Mouse (Mus musculus): ENCODE results near the gene Vmn1r40. TPM values are rescaled to one million over a fixed set of nuclear protein-coding genes. Genes with fewer than 3 reads are reported as not detected.

Vmn1r40 gene
- polyA plus RNA-seq, 1 experiment from 2014 or later: not detected

GRCm38 (mm10) chr6:89669556-89669955 is 37.8 kb upstream of the Vmn1r40 start:
- Histone ChIP-seq H3K27me3 (replicated peaks; ENCODE audit: control insufficient read depth, insufficient read depth, low read length) (no peaks in the 10 kb centered on the region), H3K9ac (ENCODE audit: low read length) (no peak overlapping the region), H3K9me3 (ENCODE audit: control insufficient read depth, low read length) (no peaks in the 10 kb centered on the region), H3K4me1 (replicated peaks; ENCODE audit: control insufficient read depth, insufficient read depth, low read length) (no peaks in the 10 kb centered on the region), H3K4me2 (ENCODE audit: low read length) (no peak overlapping the region), H3K4me3 (ENCODE audit: low read depth, low read length) (no peak overlapping the region), H3K27ac (ENCODE audit: low read depth) (no peak overlapping the region), H3K36me3 (ENCODE audit: control insufficient read depth, insufficient read depth, low read length) (no peaks in the 10 kb centered on the region; the same call in 1 of the 2 replicates)
- DNase-seq (ENCODE audit: low spot score) (no peak), ATAC-seq (replicated peaks; ENCODE audit: low FRiP score, low TSS enrichment, low read depth) (no peak)
- WGBS: 78% methylated on average over 6 of the region's 6 CpGs

- ATAC-seq (replicated peaks; ENCODE audit: low FRiP score, low TSS enrichment, low read depth) (no peak), DNase-seq (ENCODE audit: low spot score) (no peak)
Measured at GRCm38 (mm10) chr6:89671431-89671830, 35.9 kb upstream of the Vmn1r40 start.

GRCm38 (mm10) chr6:89672641-89673040 is 34.7 kb upstream of the Vmn1r40 start:
- no peak overlapping the region for H3K4me3 ChIP-seq (ENCODE audit: low read depth, low read length)
- WGBS: 82% methylated on average over 7 of the region's 7 CpGs
- H3K4me2 ChIP-seq (ENCODE audit: low read length): no peak overlapping the region
- H3K9me3 ChIP-seq (ENCODE audit: control insufficient read depth, low read length): no peaks in the 10 kb centered on the region
- peak; percentile 41 for DNase-seq (ENCODE audit: low spot score)
- no peak for ATAC-seq (replicated peaks; ENCODE audit: low FRiP score, low TSS enrichment, low read depth)
- no peak overlapping the region for H3K9ac ChIP-seq (ENCODE audit: low read length)
- no peaks in the 10 kb centered on the region for H3K27me3 ChIP-seq (replicated peaks; ENCODE audit: control insufficient read depth, insufficient read depth, low read length)
- H3K36me3 ChIP-seq (ENCODE audit: control insufficient read depth, insufficient read depth, low read length): no peaks in the 10 kb centered on the region
- H3K27ac ChIP-seq (ENCODE audit: low read depth): no peak overlapping the region
- no peaks in the 10 kb centered on the region for H3K4me1 ChIP-seq (replicated peaks; ENCODE audit: control insufficient read depth, insufficient read depth, low read length)

More at GRCm38 (mm10) chr6:89671431-89671830, 35.9 kb upstream of the Vmn1r40 start:
- H3K27me3 ChIP-seq (replicated peaks; ENCODE audit: control insufficient read depth, insufficient read depth, low read length): no peaks in the 10 kb centered on the region
- H3K4me2 ChIP-seq (ENCODE audit: low read length): no peak overlapping the region
- WGBS: 78% methylated on average over 6 of the region's 6 CpGs
- no peaks in the 10 kb centered on the region for H3K4me1 ChIP-seq (replicated peaks; ENCODE audit: control insufficient read depth, insufficient read depth, low read length)
- no peak overlapping the region for H3K27ac ChIP-seq (ENCODE audit: low read depth)
- no peaks in the 10 kb centered on the region for H3K9me3 ChIP-seq (ENCODE audit: control insufficient read depth, low read length)
- H3K36me3 ChIP-seq (ENCODE audit: control insufficient read depth, insufficient read depth, low read length): no peaks in the 10 kb centered on the region
- H3K4me3 ChIP-seq (ENCODE audit: low read depth, low read length): no peak overlapping the region
- no peak overlapping the region for H3K9ac ChIP-seq (ENCODE audit: low read length)

- Histone ChIP-seq H3K9ac (ENCODE audit: low read length) (no peak overlapping the region), H3K27ac (ENCODE audit: low read depth) (no peak overlapping the region), H3K27me3 (replicated peaks; ENCODE audit: control insufficient read depth, insufficient read depth, low read length) (no peaks in the 10 kb centered on the region), H3K4me2 (ENCODE audit: low read length) (no peak overlapping the region), H3K9me3 (ENCODE audit: control insufficient read depth, low read length) (no peaks in the 10 kb centered on the region), H3K4me3 (ENCODE audit: low read depth, low read length) (no peak overlapping the region), H3K36me3 (ENCODE audit: control insufficient read depth, insufficient read depth, low read length) (no peaks in the 10 kb centered on the region), H3K4me1 (replicated peaks; ENCODE audit: control insufficient read depth, insufficient read depth, low read length) (no peaks in the 10 kb centered on the region)
- ATAC-seq (replicated peaks; ENCODE audit: low FRiP score, low TSS enrichment, low read depth) (no peak), DNase-seq (ENCODE audit: low spot score) (no peak)
- WGBS: 83% methylated on average over 11 of the region's 11 CpGs
Measured at GRCm38 (mm10) chr6:89673135-89673780, 34.1 kb upstream of the Vmn1r40 start.

GRCm38 (mm10) chr6:89678522-89678921 is 28.8 kb upstream of the Vmn1r40 start:
- no peaks in the 10 kb centered on the region for H3K9me3 ChIP-seq (ENCODE audit: control insufficient read depth, low read length)
- H3K36me3 ChIP-seq (ENCODE audit: control insufficient read depth, insufficient read depth, low read length): no peaks in the 10 kb centered on the region
- H3K27ac ChIP-seq (ENCODE audit: low read depth): no peak overlapping the region
- no peaks in the 10 kb centered on the region for H3K4me1 ChIP-seq (replicated peaks; ENCODE audit: control insufficient read depth, insufficient read depth, low read length)
- DNase-seq (ENCODE audit: low spot score) (no peak), ATAC-seq (replicated peaks; ENCODE audit: low FRiP score, low TSS enrichment, low read depth) (no peak)
- no peak overlapping the region for H3K4me2 ChIP-seq (ENCODE audit: low read length)
- WGBS: 81% methylated on average over 4 of the region's 4 CpGs
- no peaks in the 10 kb centered on the region for H3K27me3 ChIP-seq (replicated peaks; ENCODE audit: control insufficient read depth, insufficient read depth, low read length)
- H3K4me3 ChIP-seq (ENCODE audit: low read depth, low read length): no peak overlapping the region
- H3K9ac ChIP-seq (ENCODE audit: low read length): no peak overlapping the region

GRCm38 (mm10) chr6:89679291-89679835 is 28.0 kb upstream of the Vmn1r40 start:
- no peaks in the 10 kb centered on the region for H3K27me3 ChIP-seq (replicated peaks; ENCODE audit: control insufficient read depth, insufficient read depth, low read length)
- DNase-seq (ENCODE audit: low spot score) (peak; percentile 85), ATAC-seq (replicated peaks; ENCODE audit: low FRiP score, low TSS enrichment, low read depth) (peak; percentile 72)
- H3K27ac ChIP-seq (ENCODE audit: low read depth): no peak overlapping the region
- WGBS: 17% methylated on average over 10 of the region's 10 CpGs
- H3K9me3 ChIP-seq (ENCODE audit: control insufficient read depth, low read length): no peaks in the 10 kb centered on the region
- no peaks in the 10 kb centered on the region for H3K36me3 ChIP-seq (ENCODE audit: control insufficient read depth, insufficient read depth, low read length)
- no peak overlapping the region for H3K9ac ChIP-seq (ENCODE audit: low read length)
- no peak overlapping the region for H3K4me2 ChIP-seq (ENCODE audit: low read length)
- H3K4me3 ChIP-seq (ENCODE audit: low read depth, low read length): no peak overlapping the region
- H3K4me1 ChIP-seq (replicated peaks; ENCODE audit: control insufficient read depth, insufficient read depth, low read length): no peaks in the 10 kb centered on the region

GRCm38 (mm10) chr6:89680155-89680554 is 27.2 kb upstream of the Vmn1r40 start:
- peak; percentile 61; the same call in 1 of the 2 replicates for ATAC-seq (replicated peaks; ENCODE audit: low FRiP score, low TSS enrichment, low read depth)

GRCm38 (mm10) chr6:89684231-89684630 is 23.1 kb upstream of the Vmn1r40 start:
- no peaks in the 10 kb centered on the region for H3K36me3 ChIP-seq (ENCODE audit: control insufficient read depth, insufficient read depth, low read length)
- H3K9ac ChIP-seq (ENCODE audit: low read length): no peak overlapping the region
- no peak overlapping the region for H3K4me3 ChIP-seq (ENCODE audit: low read depth, low read length)
- H3K27me3 ChIP-seq (replicated peaks; ENCODE audit: control insufficient read depth, insufficient read depth, low read length): no peaks in the 10 kb centered on the region
- H3K27ac ChIP-seq (ENCODE audit: low read depth): no peak overlapping the region
- ATAC-seq (replicated peaks; ENCODE audit: low FRiP score, low TSS enrichment, low read depth): no peak
- H3K4me2 ChIP-seq (ENCODE audit: low read length): no peak overlapping the region
- H3K9me3 ChIP-seq (ENCODE audit: control insufficient read depth, low read length): no peaks in the 10 kb centered on the region
- DNase-seq (ENCODE audit: low spot score): no peak
- 59% methylated on average over 1 of the region's 1 CpGs for WGBS
- H3K4me1 ChIP-seq (replicated peaks; ENCODE audit: control insufficient read depth, insufficient read depth, low read length): no peaks in the 10 kb centered on the region

More at GRCm38 (mm10) chr6:89680155-89680554, 27.2 kb upstream of the Vmn1r40 start:
- Histone ChIP-seq H3K4me1 (replicated peaks; ENCODE audit: control insufficient read depth, insufficient read depth, low read length) (no peaks in the 10 kb centered on the region), H3K27me3 (replicated peaks; ENCODE audit: control insufficient read depth, insufficient read depth, low read length) (no peaks in the 10 kb centered on the region), H3K27ac (ENCODE audit: low read depth) (no peak overlapping the region), H3K9ac (ENCODE audit: low read length) (no peak overlapping the region), H3K4me3 (ENCODE audit: low read depth, low read length) (no peak overlapping the region), H3K9me3 (ENCODE audit: control insufficient read depth, low read length) (no peaks in the 10 kb centered on the region), H3K36me3 (ENCODE audit: control insufficient read depth, insufficient read depth, low read length) (no peaks in the 10 kb centered on the region), H3K4me2 (ENCODE audit: low read length) (no peak overlapping the region)
- peak; percentile 96 for DNase-seq (ENCODE audit: low spot score)
- WGBS: 13% methylated on average over 8 of the region's 8 CpGs

GRCm38 (mm10) chr6:89687100-89687499 is 20.2 kb upstream of the Vmn1r40 start:
- Histone ChIP-seq H3K27me3 (replicated peaks; ENCODE audit: control insufficient read depth, insufficient read depth, low read length) (no peaks in the 10 kb centered on the region), H3K9ac (ENCODE audit: low read length) (no peak overlapping the region), H3K9me3 (ENCODE audit: control insufficient read depth, low read length) (no peaks in the 10 kb centered on the region), H3K36me3 (ENCODE audit: control insufficient read depth, insufficient read depth, low read length) (no peaks in the 10 kb centered on the region), H3K4me2 (ENCODE audit: low read length) (no peak overlapping the region), H3K4me3 (ENCODE audit: low read depth, low read length) (no peak overlapping the region), H3K4me1 (replicated peaks; ENCODE audit: control insufficient read depth, insufficient read depth, low read length) (no peaks in the 10 kb centered on the region), H3K27ac (ENCODE audit: low read depth) (no peak overlapping the region)
- 83% methylated on average over 1 of the region's 1 CpGs for WGBS
- ATAC-seq (replicated peaks; ENCODE audit: low FRiP score, low TSS enrichment, low read depth) (no peak), DNase-seq (ENCODE audit: low spot score) (no peak)

Data from intestine, embryonic 14.5 days (tissue).